Mouse (Mus musculus) lung, adult 2 months (tissue): ENCODE results near the gene Fam120a. TPM values are rescaled to one million over a fixed set of nuclear protein-coding genes. Genes with fewer than 3 reads are reported as not detected.

ENCODE experiments used
- DNase-seq: peaks from one replicate; pipeline ENCODE4 v3.0.0; 2022
- H3K4me1 ChIP-seq: fragments of 200-500 bp; 2 replicates; pipeline ENCODE4 v1.6.1; 2011; ENCODE audit warnings: low read length; ENCODE audit not compliant: control insufficient read depth, insufficient read depth
- H3K4me3 ChIP-seq: fragments of 200-500 bp; replicated peaks from 2 replicates; pipeline ENCODE3; 2011; ENCODE audit warnings: low read depth, mild to moderate bottlenecking, control low read depth, low read length; ENCODE audit errors: extremely low read depth
- CTCF ChIP-seq: fragments of 200-500 bp; IDR thresholded peaks from 2 replicates; pipeline ENCODE4 v1.5.1; 2011; ENCODE audit warnings: mild to moderate bottlenecking, low read length, control low read depth; ENCODE audit not compliant: insufficient read depth
- POLR2A ChIP-seq: fragments of 200-500 bp; IDR thresholded peaks from 2 replicates; pipeline ENCODE4 v1.6.1; 2011; ENCODE audit warnings: low read depth, mild to moderate bottlenecking, control low read depth, low read length, borderline replicate concordance; ENCODE audit errors: extremely low read depth
- WGBS: fragments of 180-500 bp; shearing (Covaris S2); methylation state at CpG from one replicate; pipeline ENCODE4 v1.1.7; 2018; 5-methylcytosine and 5-hydroxymethylcytosine counted together
- polyA plus RNA-seq: library from polyadenylated mRNA; depleted of rRNA; stranded (reverse); fragments of >200 nt; gene quantifications from 2 replicates; pipeline ENCODE4 v1.2.3, GENCODE M21; 2012

Gene Fam120a
- polyA plus RNA-seq, 1 experiment: 64.0 TPM

DNA sequence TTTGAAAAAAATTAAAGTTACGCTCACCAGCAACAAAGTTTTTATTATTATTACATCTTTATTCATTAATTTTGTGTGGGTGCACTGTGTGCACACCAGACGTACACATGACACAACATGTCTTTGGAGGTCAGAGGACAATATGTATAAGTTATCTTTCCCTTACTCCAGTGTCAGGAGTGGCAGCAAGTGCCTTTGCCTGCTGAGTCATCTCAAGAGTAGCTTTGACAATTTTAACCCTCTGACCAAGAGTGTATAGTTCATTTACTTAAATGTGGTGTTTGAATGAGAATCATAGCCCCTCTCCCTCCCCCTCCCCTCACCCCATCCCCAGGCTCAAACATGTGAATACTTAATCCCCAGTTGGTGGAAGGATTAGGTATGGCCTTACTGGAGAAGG, 40.2 kb downstream of the Fam120a start:
- WGBS: 91% methylated on average over 2 of the region's 2 CpGs
- H3K4me3 ChIP-seq: no peak overlapping the region
- TF ChIP-seq POLR2A (no peak), CTCF (no peak)
- H3K4me1 ChIP-seq: peaks cover 9% of the 10 kb centered on the region
- DNase-seq: no peak

- TF ChIP-seq CTCF: no peak
- no peak for TF ChIP-seq POLR2A
- peaks cover 11% of the 10 kb centered on the region for H3K4me1 ChIP-seq
- WGBS: 56% methylated on average over 2 of the region's 2 CpGs
- DNase-seq: no peak
- H3K4me3 ChIP-seq: no peak overlapping the region
Measured at GRCm38 (mm10) chr13:48922712-48923111, 45.1 kb downstream of the Fam120a start.

GRCm38 (mm10) chr13:48921256-48921655, 46.6 kb downstream of the Fam120a start:
- WGBS: 80% methylated on average over 1 of the region's 1 CpGs
- Histone ChIP-seq H3K4me3 (no peak overlapping the region), H3K4me1 (peaks cover 4% of the 10 kb centered on the region)
- no peak for DNase-seq
- no peak for TF ChIP-seq POLR2A

GRCm38 (mm10) chr13:48919756-48920415, 47.9 kb downstream of the Fam120a start:
- TF ChIP-seq CTCF (no peak), POLR2A (no peak)
- DNase-seq: no peak
- WGBS: 66% methylated on average over 7 of the region's 7 CpGs
- Histone ChIP-seq H3K4me3 (no peak overlapping the region), H3K4me1 (peaks cover 4% of the 10 kb centered on the region; the same call in 1 of the 2 replicates)

- H3K4me1 ChIP-seq: peaks cover 3% of the 10 kb centered on the region; the same call in 1 of the 2 replicates
- WGBS: 97% methylated on average over 3 of the region's 3 CpGs
- no peak overlapping the region for H3K4me3 ChIP-seq
- DNase-seq: no peak
- TF ChIP-seq POLR2A (no peak), CTCF (no peak)
Measured at GRCm38 (mm10) chr13:48917113-48917599, 50.7 kb downstream of the Fam120a start.

GRCm38 (mm10) chr13:48913680-48914079, 54.1 kb downstream of the Fam120a start:
- TF ChIP-seq CTCF: no peak
- no peak for DNase-seq
- Histone ChIP-seq H3K4me3 (no peak overlapping the region), H3K4me1 (no peaks in the 10 kb centered on the region; the same call in 1 of the 2 replicates)
- 41% methylated on average over 1 of the region's 1 CpGs for WGBS

DNA sequence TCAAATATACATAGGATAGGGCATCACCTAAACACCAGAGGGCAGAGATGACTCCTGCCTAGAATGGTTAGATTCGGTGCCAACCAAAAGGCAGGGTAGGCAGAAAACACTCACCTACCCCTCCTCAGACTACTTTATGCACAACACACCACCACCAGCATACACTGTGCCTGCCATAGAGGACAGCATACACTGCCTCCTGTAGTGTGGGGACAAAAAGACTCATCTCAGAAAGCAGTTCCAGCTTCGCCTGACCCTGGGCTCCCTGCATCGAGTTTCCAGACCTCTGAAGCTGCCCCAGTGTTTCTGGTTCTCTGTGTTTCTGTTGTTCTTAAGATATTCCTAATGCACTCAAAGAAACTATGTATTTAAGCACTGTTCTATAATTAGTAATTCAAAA, 54.7 kb downstream of the Fam120a start:
- no peak overlapping the region for H3K4me3 ChIP-seq
- TF ChIP-seq CTCF: no peak
- TF ChIP-seq POLR2A: no peak
- H3K4me1 ChIP-seq: no peaks in the 10 kb centered on the region; the same call in 1 of the 2 replicates
- WGBS: 80% methylated on average over 3 of the region's 3 CpGs
- no peak for DNase-seq

- TF ChIP-seq CTCF: no peak
- no peak for TF ChIP-seq POLR2A
- 81% methylated on average over 7 of the region's 7 CpGs for WGBS
- no peak for DNase-seq
- H3K4me3 ChIP-seq: no peak overlapping the region
- no peaks in the 10 kb centered on the region; the same call in 1 of the 2 replicates for H3K4me1 ChIP-seq
Measured at GRCm38 (mm10) chr13:48911426-48911825, 56.4 kb downstream of the Fam120a start.

DNA sequence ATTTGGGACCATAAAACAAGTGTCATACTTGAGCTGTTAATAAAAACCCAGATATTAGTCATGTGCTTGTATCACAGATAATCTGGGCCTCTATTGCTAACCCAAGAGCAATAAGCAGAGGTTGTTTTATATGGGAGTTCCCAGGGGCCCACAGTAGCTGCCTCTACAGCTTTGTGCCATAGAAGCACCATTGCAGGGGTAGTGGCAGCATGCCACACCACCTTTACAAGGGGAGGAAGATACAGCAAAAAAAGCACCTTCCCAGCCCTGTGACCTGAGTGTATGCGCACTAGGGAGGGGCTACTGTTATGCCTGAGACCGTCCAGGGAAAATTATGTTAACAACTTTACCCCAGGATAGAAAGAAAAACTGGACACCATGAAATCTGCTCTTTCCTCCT, 62.4 kb downstream of the Fam120a start:
- Histone ChIP-seq H3K4me3 (no peak overlapping the region), H3K4me1 (no peaks in the 10 kb centered on the region)
- 81% methylated on average over 2 of the region's 2 CpGs for WGBS
- TF ChIP-seq POLR2A: no peak
- TF ChIP-seq CTCF: no peak
- no peak for DNase-seq

- no peaks in the 10 kb centered on the region for H3K4me1 ChIP-seq
- no peak for TF ChIP-seq CTCF
- no peak for TF ChIP-seq POLR2A
- H3K4me3 ChIP-seq: no peak overlapping the region
- 72% methylated on average over 5 of the region's 5 CpGs for WGBS
- DNase-seq: no peak
Measured at GRCm38 (mm10) chr13:48895376-48895775, 72.4 kb downstream of the Fam120a start.
